In the genomic region with DNA sequence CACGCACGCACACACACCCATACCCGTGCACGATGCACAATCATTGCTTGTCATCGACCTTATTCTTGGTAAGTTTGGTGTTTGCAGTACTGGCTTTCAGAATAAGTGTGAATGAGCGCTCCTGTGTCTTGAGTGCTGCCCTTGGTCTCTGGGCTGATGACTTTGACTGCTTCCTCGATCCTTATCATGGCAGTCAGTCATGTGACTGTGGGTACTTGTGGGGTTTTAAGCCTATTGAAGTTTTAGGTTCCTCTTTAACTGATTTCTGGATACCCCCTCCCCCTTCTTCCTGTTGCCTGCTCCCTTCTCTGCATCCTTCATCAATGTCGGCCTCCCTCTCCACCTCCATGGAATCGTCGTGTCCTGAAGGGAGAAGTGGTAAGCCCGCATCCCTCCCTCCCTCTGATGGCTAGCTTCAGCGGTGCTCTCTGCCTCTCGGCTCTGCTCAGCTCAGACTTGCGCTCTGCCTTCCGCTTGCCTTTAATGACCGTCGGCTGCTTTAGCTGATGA, we compare ENCODE assay signal across 22 mouse cellular contexts.
DNase-seq lines count a peak whose midpoint lies in the region; ATAC-seq lines count a peak whose summit lies in the region.
"Had no signal": no experiment of that assay in that cellular context is flagged by ENCODE, and none has a peak within 500 bp of the region (broad histone marks: within the 10 kb centered on the region; RNA-seq: fewer than 3 reads in every experiment).

No protein-coding gene starts in this region.

- peak; percentile 75 for ATAC-seq in common myeloid progenitor, adult 5-6 weeks (replicated peaks; ENCODE audit: low read depth, poor library complexity, severe bottlenecking)
- peak; percentile 65 for ATAC-seq in megakaryocyte progenitor cell, adult 5-6 weeks (replicated peaks; ENCODE audit: poor library complexity)
- ATAC-seq in neural tube, embryonic 15.5 days (ENCODE audit: low FRiP score) = no peak
- ATAC-seq: forebrain, postnatal 0 days; intestine, embryonic 16.5 days had no signal

- H3K9me3 ChIP-seq in neural tube, embryonic 15.5 days (replicated peaks) = no peaks in the 10 kb centered on the region
- H3K9me3 ChIP-seq: hindbrain, embryonic 15.5 days; limb, embryonic 15.5 days; liver, embryonic 15.5 days had no signal

- no peaks in the 10 kb centered on the region for H3K27me3 ChIP-seq in neural tube, embryonic 15.5 days (replicated peaks)
- H3K27me3 ChIP-seq: hindbrain, embryonic 15.5 days; limb, embryonic 15.5 days; liver, embryonic 15.5 days had no signal

- H3K9ac ChIP-seq in neural tube, embryonic 15.5 days (replicated peaks) = no peak overlapping the region
- H3K9ac ChIP-seq: forebrain, postnatal 0 days; hindbrain, embryonic 15.5 days; limb, embryonic 15.5 days; liver, embryonic 15.5 days had no signal

- H3K36me3 ChIP-seq in neural tube, embryonic 15.5 days = peaks cover 92% of the 10 kb centered on the region

- no peak overlapping the region for H3K27ac ChIP-seq in neural tube, embryonic 15.5 days (replicated peaks)
- H3K27ac ChIP-seq: hindbrain, embryonic 15.5 days; limb, embryonic 15.5 days; liver, embryonic 15.5 days had no signal

- no peak overlapping the region for H3K4me3 ChIP-seq in neural tube, embryonic 15.5 days (replicated peaks)
- H3K4me3 ChIP-seq: hindbrain, embryonic 15.5 days; limb, embryonic 15.5 days; liver, embryonic 15.5 days had no signal

- intact Hi-C loops in heart, postnatal 10 days (cut with DNase I) = loop anchor here (10.0 kb wide), 1 partner anchor 537 kb away; no protein-coding TSS in a partner anchor

- no peaks in the 10 kb centered on the region for H3K4me1 ChIP-seq in neural tube, embryonic 15.5 days
- H3K4me1 ChIP-seq: hindbrain, embryonic 15.5 days; limb, embryonic 15.5 days; liver, embryonic 15.5 days had no signal

- DNase-seq in heart, adult 11 months = peak; percentile 85
- DNase-seq in heart, postnatal 10 days = no peak
- DNase-seq in CD4-positive helper T cell, adult 2 months (ENCODE audit: low read depth, low spot score) = peak; percentile 66
- DNase-seq in urinary bladder, postnatal 10 days (ENCODE audit: low spot score) = no peak
- DNase-seq: adrenal gland, postnatal 14 days; cerebellum, adult 9-10 months; forebrain, postnatal 0 days; gastrocnemius, postnatal 25 days; heart, postnatal 36 days; kidney, adult 9 months; kidney, postnatal 14 days; lung, postnatal 4 days; right cerebral cortex, postnatal 14 days; thymus, postnatal 36 days had no signal

- no peak overlapping the region for H3K4me2 ChIP-seq in neural tube, embryonic 15.5 days
- H3K4me2 ChIP-seq: hindbrain, embryonic 15.5 days; limb, embryonic 15.5 days; liver, embryonic 15.5 days; midbrain, embryonic 11.5 days had no signal

- WGBS in neural tube, embryonic 15.5 days = 75% methylated on average over 17 of the region's 17 CpGs

Comparison
In these comparisons a context has a peak if more than half of its experiments do, and no peak if none do; other contexts are left out.
1. DNase-seq: peak in heart, adult 11 months (single experiment) and CD4-positive helper T cell, adult 2 months (single experiment); none in heart, postnatal 10 days (0 of 2) and urinary bladder, postnatal 10 days (single experiment).